Mouse (Mus musculus) MEL (cell line): ENCODE data around the gene Fndc3b. TPM values are rescaled to one million over a fixed set of nuclear protein-coding genes. Genes with fewer than 3 reads are reported as not detected.

ENCODE experiments used
- DNase-seq: peaks from one replicate; pipeline ENCODE4 v3.0.0; 2011; ENCODE audit warnings: low read depth, low spot score
- H3K27ac ChIP-seq: 2 replicates; pipeline ENCODE4 v1.5.1; 2012; ENCODE audit warnings: low read depth, mild to moderate bottlenecking, control low read depth, low read length, moderate library complexity; ENCODE audit not compliant: control insufficient read depth
- H3K27me3 ChIP-seq, 2 experiments: fragments of 150-350 bp in 1 of 2; sonication (generic) in 1 of 2; 2 replicates each; pipeline ENCODE4 v1.6.1; 2012; ENCODE audit warnings: low read length in 2 of 2, mild to moderate bottlenecking in 2 of 2, improper control_type of control experiment in 1 of 2, moderate library complexity in 1 of 2; ENCODE audit not compliant: insufficient read depth in 2 of 2, control insufficient read depth in 1 of 2
- H3K36me3 ChIP-seq, 2 experiments: 2 replicates each; pipeline ENCODE4 v1.6.1; 2012 to 2014; ENCODE audit warnings: low read length in 2 of 2, improper control_type of control experiment in 1 of 2, inconsistent platforms in 1 of 2, mild to moderate bottlenecking in 1 of 2; ENCODE audit not compliant: insufficient read depth in 2 of 2, control insufficient read depth in 1 of 2
- H3K4me1 ChIP-seq, 2 experiments: fragments of 150-350 bp in 1 of 2; sonication (generic) in 1 of 2; 2 replicates each; pipeline ENCODE4 v1.6.1; 2012; ENCODE audit warnings: low read length in 2 of 2, improper control_type of control experiment in 1 of 2, mild to moderate bottlenecking in 1 of 2; ENCODE audit not compliant: insufficient read depth in 2 of 2, control insufficient read depth in 1 of 2
- H3K4me3 ChIP-seq, 2 experiments: fragments of 150-350 bp in 1 of 2; sonication (generic) in 1 of 2; 2 replicates each; pipeline ENCODE4 v1.5.1; 2012; ENCODE audit warnings: low read depth in 2 of 2, low read length in 2 of 2, mild to moderate bottlenecking in 2 of 2, moderate library complexity in 2 of 2, control low read depth in 1 of 2, improper control_type of control experiment in 1 of 2; ENCODE audit not compliant: control insufficient read depth in 1 of 2, insufficient read depth in 1 of 2
- H3K79me2 ChIP-seq: 2 replicates; pipeline ENCODE4 v1.6.1; 2012; ENCODE audit warnings: mild to moderate bottlenecking, low read length, moderate library complexity; ENCODE audit not compliant: control insufficient read depth, poor library complexity, insufficient read depth
- H3K9ac ChIP-seq: 2 replicates; pipeline ENCODE4 v1.6.1; 2012; ENCODE audit warnings: low read depth, mild to moderate bottlenecking, control low read depth, low read length, moderate library complexity; ENCODE audit not compliant: control insufficient read depth, poor library complexity, severe bottlenecking
- H3K9me3 ChIP-seq: fragments of 150-350 bp; sonication (generic); replicated peaks from 2 replicates; pipeline ENCODE4 v1.6.1; 2012; ENCODE audit warnings: mild to moderate bottlenecking, low read length, improper control_type of control experiment, moderate library complexity; ENCODE audit not compliant: insufficient read depth
- BHLHE40 ChIP-seq: IDR thresholded peaks from 2 replicates; pipeline ENCODE4 v1.6.1; 2012; ENCODE audit warnings: low read depth, mild to moderate bottlenecking, inconsistent platforms, low read length, improper control_type of control experiment, borderline replicate concordance
- CHD1 ChIP-seq: IDR thresholded peaks from 2 replicates; pipeline ENCODE4 v1.6.1; 2012; ENCODE audit warnings: low read depth, mild to moderate bottlenecking, inconsistent platforms, low read length, improper control_type of control experiment
- CHD2 ChIP-seq: IDR thresholded peaks from 2 replicates; pipeline ENCODE4 v1.6.1; 2011; ENCODE audit warnings: low read length, improper control_type of control experiment
- E2F4 ChIP-seq: IDR thresholded peaks from 2 replicates; pipeline ENCODE4 v1.6.1; 2011; ENCODE audit warnings: low read depth, low read length, improper control_type of control experiment, borderline replicate concordance
- ELF1 ChIP-seq: IDR thresholded peaks from 2 replicates; pipeline ENCODE4 v1.6.1; 2014; ENCODE audit warnings: low read depth, mild to moderate bottlenecking, inconsistent platforms, low read length, improper control_type of control experiment, moderate library complexity
- EP300 ChIP-seq, 2 experiments: IDR thresholded peaks; 2 replicates each; pipeline ENCODE4 v1.6.1; 2011; ENCODE audit warnings: improper control_type of control experiment in 2 of 2, low read length in 2 of 2, low read depth in 1 of 2, mild to moderate bottlenecking in 1 of 2
- ETS1 ChIP-seq: IDR thresholded peaks from 2 replicates; pipeline ENCODE4 v1.6.1; 2012; ENCODE audit warnings: low read depth, mild to moderate bottlenecking, inconsistent platforms, low read length, improper control_type of control experiment, moderate library complexity
- HCFC1 ChIP-seq: IDR thresholded peaks from 2 replicates; pipeline ENCODE4 v1.6.1; 2012; ENCODE audit warnings: low read depth, mild to moderate bottlenecking, inconsistent platforms, low read length, improper control_type of control experiment, moderate library complexity
- MAX ChIP-seq: IDR thresholded peaks from 2 replicates; pipeline ENCODE4 v1.6.1; 2011; ENCODE audit warnings: low read length, improper control_type of control experiment
- MAZ ChIP-seq: IDR thresholded peaks from 2 replicates; pipeline ENCODE4 v1.6.1; 2012; ENCODE audit warnings: low read depth, mild to moderate bottlenecking, inconsistent platforms, low read length, improper control_type of control experiment
- MEF2A ChIP-seq: IDR thresholded peaks from 2 replicates; pipeline ENCODE4 v1.6.1; 2014; ENCODE audit warnings: low read depth, mild to moderate bottlenecking, inconsistent platforms, low read length, improper control_type of control experiment; ENCODE audit not compliant: poor library complexity, insufficient replicate concordance, severe bottlenecking; ENCODE audit errors: extremely low read depth
- MXI1 ChIP-seq: IDR thresholded peaks from 2 replicates; pipeline ENCODE4 v1.6.1; 2011; ENCODE audit warnings: mild to moderate bottlenecking, low read depth, low read length, improper control_type of control experiment
- MYB ChIP-seq: IDR thresholded peaks from 2 replicates; pipeline ENCODE4 v1.6.1; 2011; ENCODE audit warnings: mild to moderate bottlenecking, low read depth, low read length, improper control_type of control experiment
- MYC ChIP-seq: IDR thresholded peaks from 2 replicates; pipeline ENCODE4 v1.6.1; 2011; ENCODE audit warnings: low read depth, mild to moderate bottlenecking, low read length, improper control_type of control experiment, moderate library complexity
- NELFE ChIP-seq: IDR thresholded peaks from 2 replicates; pipeline ENCODE4 v1.6.1; 2011; ENCODE audit warnings: low read depth, low read length, improper control_type of control experiment
- POLR2A ChIP-seq, 2 experiments: IDR thresholded peaks; 2 replicates each; pipeline ENCODE4 v1.6.1; 2011 to 2012; ENCODE audit warnings: low read length in 2 of 2, mild to moderate bottlenecking in 2 of 2, control low read depth in 1 of 2, improper control_type of control experiment in 1 of 2, low read depth in 1 of 2, moderate library complexity in 1 of 2; ENCODE audit not compliant: control insufficient read depth in 1 of 2, insufficient read depth in 1 of 2, poor library complexity in 1 of 2
- POLR2AphosphoS2 ChIP-seq: IDR thresholded peaks from 2 replicates; pipeline ENCODE4 v1.6.1; 2011; ENCODE audit warnings: low read length, improper control_type of control experiment
- RAD21 ChIP-seq: IDR thresholded peaks from 2 replicates; pipeline ENCODE4 v1.6.1; 2011; ENCODE audit warnings: mild to moderate bottlenecking, low read depth, low read length, improper control_type of control experiment
- TAL1 ChIP-seq: IDR thresholded peaks from 2 replicates; pipeline ENCODE4 v1.6.1; 2012; ENCODE audit warnings: mild to moderate bottlenecking, inconsistent platforms, low read length, moderate library complexity, mixed read lengths
- UBTF ChIP-seq: IDR thresholded peaks from 2 replicates; pipeline ENCODE4 v1.6.1; 2012; ENCODE audit warnings: low read depth, mild to moderate bottlenecking, inconsistent platforms, low read length, improper control_type of control experiment, moderate library complexity, borderline replicate concordance; ENCODE audit not compliant: insufficient read depth
- USF1 ChIP-seq: IDR thresholded peaks from 2 replicates; pipeline ENCODE4 v1.6.1; 2014; ENCODE audit warnings: low read depth, mild to moderate bottlenecking, inconsistent platforms, low read length, improper control_type of control experiment, moderate library complexity
- ZC3H11A ChIP-seq: IDR thresholded peaks from 2 replicates; pipeline ENCODE4 v1.6.1; 2012; ENCODE audit warnings: low read depth, mild to moderate bottlenecking, inconsistent platforms, low read length, improper control_type of control experiment
- ZKSCAN1 ChIP-seq: IDR thresholded peaks from 2 replicates; pipeline ENCODE4 v1.6.1; 2012; ENCODE audit warnings: low read depth, mild to moderate bottlenecking, inconsistent platforms, low read length, improper control_type of control experiment, moderate library complexity
- ZMIZ1 ChIP-seq: IDR thresholded peaks from 2 replicates; pipeline ENCODE4 v1.6.1; 2012; ENCODE audit warnings: low read depth, mild to moderate bottlenecking, inconsistent platforms, low read length, improper control_type of control experiment, moderate library complexity
- polyA plus RNA-seq, 2 experiments: library from polyadenylated mRNA; stranded (reverse) in 1 of 2; unstranded in 1 of 2; fragments of >175 nt in 1 of 2; fragments of >200 nt in 1 of 2; gene quantifications; 2 replicates each; pipeline versions ENCODE4 v1.2.1 to v1.2.4; 2012; ENCODE audit warnings: low replicate concordance in 2 of 2, low read depth in 1 of 2; ENCODE audit not compliant: insufficient read length in 2 of 2, insufficient read depth in 1 of 2, missing spikeins in 1 of 2
- total RNA-seq: library from RNA; depleted of rRNA; stranded (reverse); fragments of 300-350 nt; gene quantifications from 2 replicates; pipeline ENCODE4 v1.2.3, GENCODE M21; 2012

Fndc3b gene
- total and polyA plus RNA-seq, 3 experiments, result not detected

DNA sequence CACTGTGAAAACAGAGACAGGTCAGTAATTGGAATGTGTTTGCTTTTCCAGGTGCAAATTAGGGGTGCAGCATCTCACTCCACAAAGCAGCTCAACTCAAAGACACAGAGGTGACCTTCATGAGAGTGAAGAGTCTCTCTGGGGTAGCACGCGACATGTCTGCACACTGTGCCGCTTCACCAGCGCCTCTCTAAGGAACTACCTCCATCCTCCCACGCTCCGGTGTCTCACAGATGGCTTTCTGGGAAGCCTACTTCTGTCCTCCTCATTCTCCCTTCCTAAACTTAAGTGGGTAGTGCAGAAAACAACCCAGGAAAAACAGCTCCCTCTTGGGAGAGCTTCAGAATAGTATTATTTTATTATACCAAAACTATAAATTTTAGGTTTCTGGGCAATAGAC lies 12.4 kb downstream of the Fndc3b start:
- no peak for DNase-seq

DNA sequence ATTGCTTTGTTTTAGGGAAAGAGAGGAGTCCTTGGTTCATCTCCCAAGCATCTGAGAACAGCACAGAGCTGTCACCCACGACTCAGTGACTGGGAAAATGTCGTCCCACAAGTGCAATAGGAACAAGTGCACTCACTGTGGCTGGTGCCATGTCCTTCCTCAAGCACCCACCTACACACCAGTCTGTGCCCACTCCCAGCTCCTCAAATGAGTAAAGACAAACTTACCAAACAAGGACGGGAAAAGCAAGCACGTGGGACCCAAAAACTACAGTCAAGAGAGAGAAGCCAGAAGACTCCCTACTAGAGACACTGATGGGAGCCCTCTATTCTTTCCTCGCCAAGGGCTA lies 14.7 kb downstream of the Fndc3b start:
- no peak for DNase-seq
- no peaks in the 10 kb centered on the region for H3K79me2 ChIP-seq
- no peaks in the 10 kb centered on the region for H3K9me3 ChIP-seq
- H3K27ac ChIP-seq, result no peak overlapping the region
- no peak overlapping the region for H3K9ac ChIP-seq
- H3K36me3 ChIP-seq, result no peaks in the 10 kb centered on the region
- no peaks in the 10 kb centered on the region for H3K4me1 ChIP-seq
- TF ChIP-seq ZKSCAN1, result no peak
- TF ChIP-seq BHLHE40, result no peak
- no peak for TF ChIP-seq MEF2A
- TF ChIP-seq ZMIZ1, result no peak
- TF ChIP-seq CHD2, result no peak
- TF ChIP-seq ELF1, result no peak
- no peak for TF ChIP-seq EP300 (IDR thresholded peaks at IDR 0.05; ENCODE audit: low read depth in 1 of 2, low read length in 2 of 2)
- TF ChIP-seq ETS1, result no peak
- no peak for TF ChIP-seq CHD1
- no peak for TF ChIP-seq UBTF
- H3K4me3 ChIP-seq, result no peak overlapping the region
- no peaks in the 10 kb centered on the region for H3K27me3 ChIP-seq

More for the DNA sequence above, 12.4 kb downstream of the Fndc3b start:
- Histone ChIP-seq H3K79me2 (no peaks in the 10 kb centered on the region), H3K4me1 (no peaks in the 10 kb centered on the region), H3K27me3 (no peaks in the 10 kb centered on the region), H3K36me3 (no peaks in the 10 kb centered on the region), H3K27ac (no peak overlapping the region), H3K9me3 (no peaks in the 10 kb centered on the region), H3K9ac (no peak overlapping the region), H3K4me3 (no peak overlapping the region)
- TF ChIP-seq HCFC1, result no peak
- no peak for TF ChIP-seq NELFE

DNA sequence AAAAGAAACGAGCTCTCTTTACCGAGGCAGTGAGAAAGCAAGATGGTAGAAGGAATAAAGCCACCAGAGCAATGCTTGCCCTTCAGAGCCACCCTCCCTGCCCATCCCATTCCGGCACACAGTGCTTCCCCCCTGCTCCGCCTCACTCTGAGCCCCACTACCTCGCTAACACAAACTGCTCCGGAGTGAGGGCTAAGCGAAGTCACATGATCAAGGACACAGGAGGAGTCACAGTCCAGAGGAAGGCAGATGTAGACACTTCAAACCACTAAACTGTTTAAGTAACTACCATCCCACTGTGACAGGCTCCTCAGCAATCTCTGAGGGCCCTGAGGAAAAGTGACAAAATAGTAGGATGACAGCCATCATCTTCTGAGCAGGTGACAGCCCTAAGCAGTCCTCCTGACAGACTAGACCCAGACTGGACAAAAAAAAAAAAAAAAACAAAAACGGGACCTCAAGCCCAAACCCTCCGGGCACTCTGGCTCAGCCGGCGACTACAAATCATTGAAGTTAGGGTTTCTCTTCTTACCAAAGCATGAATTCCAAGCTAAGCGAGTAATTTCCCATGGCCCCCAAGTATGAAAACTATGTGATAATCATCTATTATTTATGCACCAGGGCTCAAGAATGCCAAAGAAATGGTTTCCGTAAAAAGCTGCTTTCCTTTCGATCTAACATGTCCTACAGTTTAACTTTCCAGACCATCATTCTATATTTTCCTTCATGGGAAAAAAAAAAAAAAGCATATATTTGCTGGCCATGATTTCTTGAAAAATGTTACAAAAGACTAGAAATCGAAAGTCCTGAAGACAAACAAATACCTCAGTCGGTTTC lies 15.3 kb downstream of the Fndc3b start:
- no peaks in the 10 kb centered on the region for H3K9me3 ChIP-seq
- no peaks in the 10 kb centered on the region for H3K36me3 ChIP-seq
- no peak overlapping the region for H3K27ac ChIP-seq
- no peak overlapping the region for H3K4me3 ChIP-seq
- TF ChIP-seq MYC, result no peak
- no peak for TF ChIP-seq MXI1
- no peak for TF ChIP-seq MAZ
- no peak for TF ChIP-seq MAX
- no peak for TF ChIP-seq CHD2
- no peak for TF ChIP-seq RAD21
- no peak for TF ChIP-seq TAL1
- no peak for TF ChIP-seq EP300 (IDR thresholded peaks at IDR 0.05; ENCODE audit: low read depth in 1 of 2, low read length in 2 of 2)
- TF ChIP-seq ZC3H11A, result no peak
- TF ChIP-seq POLR2A (IDR thresholded peaks at IDR 0.05; ENCODE audit: control insufficient read depth in 1 of 2, insufficient read depth in 1 of 2, low read depth in 1 of 2, low read length in 2 of 2, poor library complexity in 1 of 2), result no peak
- TF ChIP-seq USF1, result no peak
- TF ChIP-seq ZKSCAN1, result no peak
- TF ChIP-seq MEF2A, result no peak
- TF ChIP-seq MYB, result no peak
- TF ChIP-seq ELF1, result no peak
- TF ChIP-seq E2F4, result no peak
- TF ChIP-seq POLR2AphosphoS2, result no peak
- TF ChIP-seq, all 39 proteins: peak for 0
- Histone ChIP-seq H3K9ac (no peak overlapping the region), H3K27me3 (no peaks in the 10 kb centered on the region), H3K79me2 (no peaks in the 10 kb centered on the region), H3K4me1 (no peaks in the 10 kb centered on the region)
- DNase-seq, result no peak
